Mouse (Mus musculus) CH12.LX (cell line): ENCODE data around the gene Slc7a11. TPM values are rescaled to one million over a fixed set of nuclear protein-coding genes. Genes with fewer than 3 reads are reported as not detected.

Experiments used
- DNase-seq: peaks from one replicate; pipeline ENCODE4 v3.0.0-alpha.2; 2013; ENCODE audit errors: extremely low read depth
- H3K27ac ChIP-seq: 2 replicates; pipeline ENCODE4 v1.5.1; 2012; ENCODE audit warnings: low read depth, mild to moderate bottlenecking, control low read depth, moderate library complexity; ENCODE audit not compliant: insufficient read depth
- H3K27me3 ChIP-seq: replicated peaks from 2 replicates; pipeline ENCODE3; 2012; ENCODE audit warnings: inconsistent platforms
- H3K36me3 ChIP-seq, 2 experiments: replicated peaks in 1 of 2; 2 replicates each; pipeline versions ENCODE3 to v1.6.1; 2012; ENCODE audit warnings: inconsistent platforms in 1 of 2, low read length in 1 of 2, mild to moderate bottlenecking in 1 of 2, mixed read lengths in 1 of 2, moderate library complexity in 1 of 2; ENCODE audit not compliant: control insufficient read depth in 1 of 2, insufficient read depth in 1 of 2
- H3K4me1 ChIP-seq, 2 experiments: 2 replicates each; pipeline ENCODE4 v1.6.1; 2012; ENCODE audit warnings: inconsistent platforms in 1 of 2, moderate library complexity in 1 of 2; ENCODE audit not compliant: insufficient read depth in 2 of 2, control insufficient read depth in 1 of 2
- H3K4me2 ChIP-seq: 2 replicates; pipeline ENCODE4 v1.6.1; 2012; ENCODE audit warnings: low read depth, mild to moderate bottlenecking, control low read depth; ENCODE audit not compliant: poor library complexity, insufficient read depth, severe bottlenecking
- H3K4me3 ChIP-seq, 3 experiments: fragments of 150-350 bp in 1 of 3; sonication (generic) in 1 of 3; replicated peaks in 1 of 3; 2 replicates each; pipeline versions ENCODE3 to v1.5.1; 2011 to 2012; ENCODE audit warnings: low read depth in 2 of 3, low read length in 2 of 3, mild to moderate bottlenecking in 2 of 3, moderate library complexity in 2 of 3, control low read depth in 1 of 3, improper control_type of control experiment in 1 of 3, inconsistent platforms in 1 of 3, mixed read lengths in 1 of 3; ENCODE audit not compliant: poor library complexity in 1 of 3
- H3K79me2 ChIP-seq: replicated peaks from 2 replicates; pipeline ENCODE4 v1.6.1; 2012; ENCODE audit warnings: mild to moderate bottlenecking, moderate library complexity; ENCODE audit not compliant: control insufficient read depth, poor library complexity, insufficient read depth, severe bottlenecking; ENCODE audit errors: extremely low read depth
- H3K9ac ChIP-seq: 2 replicates; pipeline ENCODE4 v1.6.1; 2012; ENCODE audit warnings: low read depth, mild to moderate bottlenecking, control low read depth, moderate library complexity; ENCODE audit not compliant: insufficient read depth
- H3K9me3 ChIP-seq: replicated peaks from 2 replicates; pipeline ENCODE3; 2012; ENCODE audit warnings: low read length, inconsistent platforms, mixed read lengths
- CHD1 ChIP-seq: IDR thresholded peaks from 2 replicates; pipeline ENCODE4 v1.6.1; 2012; ENCODE audit warnings: low read depth, low read length, improper control_type of control experiment, inconsistent platforms
- CTCF ChIP-seq, 2 experiments: IDR thresholded peaks in 1 of 2; conservative IDR thresholded peaks in 1 of 2; 2 replicates each; pipeline ENCODE4 v1.5.1; 2011 to 2012; ENCODE audit warnings: low read depth in 2 of 2, low read length in 2 of 2, improper control_type of control experiment in 1 of 2, inconsistent platforms in 1 of 2, mild to moderate bottlenecking in 1 of 2, moderate library complexity in 1 of 2
- E2F4 ChIP-seq: IDR thresholded peaks from 2 replicates; pipeline ENCODE4 v1.6.1; 2011; ENCODE audit warnings: low read depth, low read length, improper control_type of control experiment; ENCODE audit not compliant: insufficient replicate concordance
- GABPA ChIP-seq: IDR thresholded peaks from 2 replicates; pipeline ENCODE4 v1.6.1; 2012; ENCODE audit warnings: low read depth, low read length, improper control_type of control experiment, inconsistent platforms; ENCODE audit not compliant: insufficient replicate concordance
- IRF4 ChIP-seq: IDR thresholded peaks from 2 replicates; pipeline ENCODE4 v1.6.1; 2014; ENCODE audit warnings: low read depth, mild to moderate bottlenecking, inconsistent platforms, low read length, improper control_type of control experiment
- JUN ChIP-seq: IDR thresholded peaks from 2 replicates; pipeline ENCODE4 v1.6.1; 2011; ENCODE audit warnings: low read depth, mild to moderate bottlenecking, low read length, improper control_type of control experiment, moderate library complexity; ENCODE audit not compliant: insufficient read depth
- KAT2A ChIP-seq: IDR thresholded peaks from 2 replicates; pipeline ENCODE4 v1.6.1; 2012; ENCODE audit warnings: low read length, improper control_type of control experiment, inconsistent platforms; ENCODE audit not compliant: insufficient replicate concordance
- MAX ChIP-seq: IDR thresholded peaks from 2 replicates; pipeline ENCODE4 v1.6.1; 2011; ENCODE audit warnings: low read length, improper control_type of control experiment
- MEF2A ChIP-seq: IDR thresholded peaks from 2 replicates; pipeline ENCODE4 v1.6.1; 2014; ENCODE audit warnings: low read depth, mild to moderate bottlenecking, inconsistent platforms, low read length, improper control_type of control experiment, borderline replicate concordance
- NELFE ChIP-seq: IDR thresholded peaks from 2 replicates; pipeline ENCODE4 v1.6.1; 2011; ENCODE audit warnings: low read depth, low read length, improper control_type of control experiment
- NRF1 ChIP-seq: IDR thresholded peaks from 2 replicates; pipeline ENCODE4 v1.6.1; 2014; ENCODE audit warnings: low read depth, mild to moderate bottlenecking, inconsistent platforms, low read length, improper control_type of control experiment, moderate library complexity
- POLR2A ChIP-seq: IDR thresholded peaks from 2 replicates; pipeline ENCODE4 v1.6.1; 2011; ENCODE audit warnings: low read depth, mild to moderate bottlenecking, improper control_type of control experiment, low read length
- RAD21 ChIP-seq: IDR thresholded peaks from 2 replicates; pipeline ENCODE4 v1.6.1; 2011; ENCODE audit warnings: low read depth, mild to moderate bottlenecking, low read length, improper control_type of control experiment, moderate library complexity
- SIN3A ChIP-seq: IDR thresholded peaks from 2 replicates; pipeline ENCODE4 v1.6.1; 2012; ENCODE audit warnings: low read length, improper control_type of control experiment, inconsistent platforms
- TBP ChIP-seq: conservative IDR thresholded peaks from 2 replicates; pipeline ENCODE4 v1.6.1; 2011; ENCODE audit warnings: low read depth, low read length, improper control_type of control experiment
- UBTF ChIP-seq: IDR thresholded peaks from 2 replicates; pipeline ENCODE4 v1.6.1; 2012; ENCODE audit warnings: low read depth, mild to moderate bottlenecking, inconsistent platforms, low read length, improper control_type of control experiment, moderate library complexity
- USF1 ChIP-seq: IDR thresholded peaks from 2 replicates; pipeline ENCODE4 v1.6.1; 2014; ENCODE audit warnings: low read depth, mild to moderate bottlenecking, inconsistent platforms, low read length, improper control_type of control experiment
- USF2 ChIP-seq: conservative IDR thresholded peaks from 2 replicates; pipeline ENCODE4 v1.6.1; 2011; ENCODE audit warnings: low read depth, low read length, improper control_type of control experiment
- ZMIZ1 ChIP-seq: IDR thresholded peaks from 2 replicates; pipeline ENCODE4 v1.6.1; 2012; ENCODE audit warnings: low read depth, mild to moderate bottlenecking, inconsistent platforms, low read length, improper control_type of control experiment
- dilution Hi-C: fragments of 300-500 bp; cut with MboI; formaldehyde crosslinking; loops from 2 replicates; pipeline ENCODE4 v1.14.3; 2020; ENCODE audit warnings: low sequenced_read_pairs; ENCODE audit not compliant: extremely low pct_unique_long_range_greater_than_20kb, extremely low pct_ligation_motif_present
- in situ Hi-C: fragments of 300-500 bp; cut with MboI; formaldehyde crosslinking; loops from 3 replicates; pipeline ENCODE4 v1.14.3; 2019; ENCODE audit warnings: low sequenced_read_pairs, low pct_ligation_motif_present, low pct_unique_long_range_greater_than_20kb, mixed read lengths
- polyA plus RNA-seq: library from polyadenylated mRNA; unstranded; fragments of >175 nt; gene quantifications from 2 replicates; pipeline ENCODE4 v1.2.1, GENCODE M21; 2012; ENCODE audit warnings: low read depth; ENCODE audit not compliant: insufficient read length
- total RNA-seq, 2 experiments: library from RNA; depleted of rRNA; stranded (reverse); fragments of 300-350 nt in 1 of 2; fragments of >200 nt in 1 of 2; gene quantifications; 2 replicates each; pipeline ENCODE4 v1.2.3; 2012 to 2014

The Slc7a11 gene
- total and polyA plus RNA-seq, 3 experiments = 0.13 to 0.37 TPM; not detected in 1

- TF ChIP-seq RAD21 = no peak
- TF ChIP-seq POLR2A = no peak
- TF ChIP-seq ZMIZ1 = no peak
- no peak for TF ChIP-seq IRF4
- no peak for TF ChIP-seq CTCF (conservative IDR thresholded peaks at IDR 0.05 in 1 of 2, IDR thresholded peaks at IDR 0.05 in 1 of 2; ENCODE audit: low read depth in 2 of 2, low read length in 2 of 2)
- TF ChIP-seq SIN3A = no peak
- TF ChIP-seq CHD1 = no peak
- TF ChIP-seq USF1 = no peak
- TF ChIP-seq GABPA = no peak
- no peak for TF ChIP-seq E2F4
- no peak for TF ChIP-seq UBTF
- no peak for TF ChIP-seq USF2
- no peak for TF ChIP-seq MAX
- no peak for TF ChIP-seq KAT2A
- DNase-seq = no peak
- H3K79me2 ChIP-seq = no peaks in the 10 kb centered on the region
- in situ Hi-C loops = loop anchor here (25.0 kb wide), 1 partner anchor 813 kb away; no protein-coding TSS in a partner anchor
- dilution Hi-C loops = no loop called here
- no peaks in the 10 kb centered on the region for H3K27me3 ChIP-seq
- no peak overlapping the region for H3K4me3 ChIP-seq
- H3K36me3 ChIP-seq = no peaks in the 10 kb centered on the region
- H3K9ac ChIP-seq = no peak overlapping the region
- H3K4me1 ChIP-seq = no peaks in the 10 kb centered on the region
- no peak overlapping the region for H3K27ac ChIP-seq
- peaks cover 34% of the 10 kb centered on the region for H3K9me3 ChIP-seq
- no peak overlapping the region for H3K4me2 ChIP-seq
These were observed 118.9 kb downstream of the Slc7a11 start for GRCm38 (mm10) chr3:50324524-50324923.

DNA sequence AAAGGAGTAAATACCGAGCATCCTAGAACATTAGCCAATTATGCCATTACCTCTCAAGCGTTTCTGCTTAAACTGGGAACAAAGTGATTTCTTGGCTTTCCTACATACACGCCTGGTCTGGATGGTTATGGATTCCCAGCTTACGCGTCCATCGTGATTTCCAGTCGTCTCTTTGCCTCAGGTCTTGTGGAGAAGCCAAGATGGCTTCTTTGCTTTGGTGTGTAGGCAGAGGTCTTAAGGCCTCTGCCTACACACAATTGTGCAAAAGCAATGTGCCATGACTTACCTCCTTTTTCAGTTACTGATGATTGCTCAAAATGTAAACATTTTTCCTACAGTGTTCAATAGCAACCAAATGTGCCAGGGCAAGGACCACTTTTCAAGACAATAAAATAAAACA is 119.5 kb downstream of the Slc7a11 start:
- no peak overlapping the region for H3K4me2 ChIP-seq
- H3K79me2 ChIP-seq = no peaks in the 10 kb centered on the region
- in situ Hi-C loops (loop anchor here (25.0 kb wide), 1 partner anchor 813 kb away; no protein-coding TSS in a partner anchor), dilution Hi-C loops (no loop called here)
- H3K9ac ChIP-seq = no peak overlapping the region
- H3K27ac ChIP-seq = no peak overlapping the region
- TF ChIP-seq NRF1 (no peak), GABPA (no peak), NELFE (no peak), CTCF (conservative IDR thresholded peaks at IDR 0.05 in 1 of 2, IDR thresholded peaks at IDR 0.05 in 1 of 2; ENCODE audit: low read depth in 2 of 2, low read length in 2 of 2) (no peak), MEF2A (no peak), MAX (no peak), E2F4 (no peak), USF1 (no peak), JUN (no peak), TBP (no peak), POLR2A (no peak), KAT2A (no peak)
- TF ChIP-seq, all 38 proteins: peak for 0
- DNase-seq = no peak
- H3K36me3 ChIP-seq = no peaks in the 10 kb centered on the region
- no peaks in the 10 kb centered on the region for H3K27me3 ChIP-seq
- H3K4me1 ChIP-seq = no peaks in the 10 kb centered on the region
- peaks cover 40% of the 10 kb centered on the region for H3K9me3 ChIP-seq
- no peak overlapping the region for H3K4me3 ChIP-seq
